Mouse (Mus musculus) olfactory bulb, adult 2 months (tissue): Measurements from ENCODE around the gene Inf2. TPM values are rescaled to one million over a fixed set of nuclear protein-coding genes. Genes with fewer than 3 reads are reported as not detected.

Source experiments
- H3K27ac ChIP-seq: fragments of 200-500 bp; 2 replicates; pipeline ENCODE4 v1.5.1; 2012; ENCODE audit warnings: low read depth, low read length; ENCODE audit not compliant: insufficient read depth
- H3K4me1 ChIP-seq: fragments of 200-500 bp; 2 replicates; pipeline ENCODE4 v1.6.1; 2012; ENCODE audit warnings: low read length; ENCODE audit not compliant: control insufficient read depth, insufficient read depth
- H3K4me3 ChIP-seq: fragments of 200-500 bp; 2 replicates; pipeline ENCODE4 v1.5.1; 2012; ENCODE audit warnings: mild to moderate bottlenecking, low read depth, low read length, moderate library complexity; ENCODE audit not compliant: insufficient read depth
- CTCF ChIP-seq: fragments of 200-500 bp; IDR thresholded peaks from 2 replicates; pipeline ENCODE4 v1.5.1; 2012; ENCODE audit warnings: low read depth, mild to moderate bottlenecking, low read length, moderate library complexity; ENCODE audit not compliant: insufficient read depth
- POLR2A ChIP-seq: fragments of 200-500 bp; IDR thresholded peaks from 2 replicates; pipeline ENCODE4 v1.6.1; 2012; ENCODE audit warnings: mild to moderate bottlenecking, low read depth, low read length, moderate library complexity; ENCODE audit not compliant: insufficient read depth
- WGBS: fragments of 180-500 bp; shearing (Covaris S2); methylation state at CpG from one replicate; pipeline ENCODE4 v1.1.7; 2018; 5-methylcytosine and 5-hydroxymethylcytosine counted together
- polyA plus RNA-seq: library from polyadenylated mRNA; stranded (reverse); fragments of >200 nt; gene quantifications from 2 replicates; pipeline ENCODE4 v1.2.4, GENCODE M21; 2012; ENCODE audit warnings: low replicate concordance; ENCODE audit not compliant: missing spikeins, insufficient read depth, insufficient read length

The Inf2 gene
- polyA plus RNA-seq, 1 experiment = not detected

GRCm38 (mm10) chr12:112653157-112653824 lies 64.7 kb downstream of the Inf2 start:
- WGBS = 44% methylated on average over 7 of the region's 7 CpGs
- H3K4me1 ChIP-seq = peaks cover 12% of the 10 kb centered on the region
- no peak for TF ChIP-seq POLR2A
- 0 out of 2 replicates have a peak, but pooled peaks have one; percentile 18 for TF ChIP-seq CTCF
- H3K4me3 ChIP-seq = no peak overlapping the region
- H3K27ac ChIP-seq = no peak overlapping the region

- WGBS = 91% methylated on average over 5 of the region's 5 CpGs
- Histone ChIP-seq H3K4me1 (peaks cover 4% of the 10 kb centered on the region), H3K4me3 (no peak overlapping the region), H3K27ac (no peak overlapping the region)
- TF ChIP-seq CTCF (no peak), POLR2A (no peak)
These were observed 65.5 kb downstream of the Inf2 start for GRCm38 (mm10) chr12:112654076-112654475.

GRCm38 (mm10) chr12:112658619-112659018 lies 70.0 kb downstream of the Inf2 start:
- no peak overlapping the region for H3K4me3 ChIP-seq
- 79% methylated on average over 7 of the region's 7 CpGs for WGBS
- peaks cover 5% of the 10 kb centered on the region for H3K4me1 ChIP-seq
- TF ChIP-seq CTCF = no peak
- no peak for TF ChIP-seq POLR2A
- no peak overlapping the region for H3K27ac ChIP-seq

GRCm38 (mm10) chr12:112659109-112659508 lies 70.5 kb downstream of the Inf2 start:
- no peak overlapping the region for H3K27ac ChIP-seq
- TF ChIP-seq CTCF (no peak), POLR2A (no peak)
- WGBS = 75% methylated on average over 6 of the region's 6 CpGs
- H3K4me3 ChIP-seq = no peak overlapping the region
- H3K4me1 ChIP-seq = peaks cover 10% of the 10 kb centered on the region

DNA sequence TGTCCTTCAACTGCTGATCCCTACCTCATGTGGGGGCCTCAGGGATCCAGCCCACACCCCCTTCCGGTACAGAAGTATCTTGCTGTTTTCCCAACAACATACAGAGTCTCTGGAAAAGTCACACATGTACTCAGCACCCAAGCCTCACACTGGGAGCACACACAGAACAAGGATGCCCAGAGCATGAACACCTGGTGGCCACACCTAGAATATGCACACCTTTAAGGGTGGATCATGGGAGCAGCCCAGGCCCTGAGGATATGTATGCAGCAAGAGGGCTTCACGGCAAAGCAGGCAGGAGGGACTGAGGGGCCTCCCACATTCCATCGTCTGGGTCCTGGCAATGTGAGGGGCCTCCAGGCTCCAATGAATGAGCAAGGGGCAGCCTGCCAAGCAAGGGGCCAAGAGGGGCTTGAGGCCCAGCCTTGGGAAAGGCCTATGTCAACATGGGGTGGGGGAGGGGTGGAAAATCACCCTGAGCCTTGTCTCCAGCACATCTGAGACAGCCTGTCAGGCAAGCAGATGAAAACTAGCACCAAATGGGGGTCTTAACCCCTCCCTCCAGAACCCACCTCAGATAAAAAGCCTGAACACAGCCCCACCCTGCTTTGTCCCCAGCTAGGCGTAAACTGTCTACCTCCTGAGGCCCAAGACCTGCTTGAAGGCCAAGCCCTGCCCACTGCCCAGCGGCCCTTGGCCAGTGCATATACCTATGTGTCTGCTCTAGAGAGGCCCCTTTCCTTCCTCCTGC lies 72.2 kb downstream of the Inf2 start:
- peaks cover 25% of the 10 kb centered on the region for H3K4me1 ChIP-seq
- H3K27ac ChIP-seq = no peak overlapping the region
- no peak for TF ChIP-seq CTCF
- no peak for TF ChIP-seq POLR2A
- 39% methylated on average over 5 of the region's 5 CpGs for WGBS
- no peak overlapping the region for H3K4me3 ChIP-seq

GRCm38 (mm10) chr12:112661327-112661605 lies 72.7 kb downstream of the Inf2 start:
- no peak overlapping the region for H3K27ac ChIP-seq
- TF ChIP-seq POLR2A (no peak), CTCF (no peak)
- H3K4me1 ChIP-seq = peaks cover 30% of the 10 kb centered on the region
- no peak overlapping the region for H3K4me3 ChIP-seq
- 76% methylated on average over 3 of the region's 3 CpGs for WGBS

GRCm38 (mm10) chr12:112661851-112662250 lies 73.3 kb downstream of the Inf2 start:
- Histone ChIP-seq H3K27ac (no peak overlapping the region), H3K4me3 (no peak overlapping the region), H3K4me1 (peaks cover 36% of the 10 kb centered on the region)
- 79% methylated on average over 9 of the region's 9 CpGs for WGBS
- TF ChIP-seq CTCF (no peak), POLR2A (no peak)

DNA sequence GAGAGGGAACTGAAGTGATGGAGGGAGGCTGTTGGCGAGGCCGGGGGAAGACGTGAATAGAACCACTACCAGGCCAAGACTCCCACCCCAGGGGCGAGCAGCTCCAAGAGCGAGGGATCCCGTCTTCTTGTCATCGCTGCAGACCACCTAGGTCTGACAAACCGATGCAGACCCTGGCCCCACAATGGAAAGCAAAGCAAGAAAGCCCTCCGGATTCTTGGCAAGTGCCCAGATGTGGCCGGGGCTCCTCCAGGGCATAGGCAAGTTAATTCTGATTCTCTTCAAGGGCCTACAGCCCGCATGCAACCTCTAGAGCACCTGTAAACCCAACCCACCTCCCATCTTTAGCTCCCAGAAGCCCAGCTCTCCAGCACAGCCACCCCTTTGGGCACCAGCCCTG lies 74.7 kb downstream of the Inf2 start:
- 57% methylated on average over 11 of the region's 11 CpGs for WGBS
- H3K27ac ChIP-seq = no peak overlapping the region
- no peak for TF ChIP-seq CTCF
- TF ChIP-seq POLR2A = no peak
- H3K4me1 ChIP-seq = peaks cover 48% of the 10 kb centered on the region
- no peak overlapping the region for H3K4me3 ChIP-seq

DNA sequence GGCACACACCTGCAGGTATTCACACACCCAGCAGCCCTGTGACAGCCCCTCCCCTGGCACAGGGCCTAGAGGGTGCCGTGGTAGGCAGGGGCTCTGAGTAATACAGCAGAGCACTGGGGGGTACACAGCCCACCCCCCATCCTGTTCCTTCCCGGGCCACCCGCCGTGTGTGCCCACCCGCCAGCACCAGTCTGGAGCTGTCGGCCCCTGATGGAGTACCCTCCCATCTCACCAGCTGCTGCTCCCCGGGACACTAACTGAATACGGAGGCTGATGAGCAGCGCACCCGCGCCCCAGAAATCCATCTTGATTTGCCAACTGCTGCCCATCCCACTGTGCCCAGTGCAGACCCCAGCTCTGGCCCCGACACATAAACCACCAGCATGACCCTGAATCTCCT lies 75.1 kb downstream of the Inf2 start:
- no peak overlapping the region for H3K27ac ChIP-seq
- TF ChIP-seq CTCF (no peak), POLR2A (no peak)
- H3K4me1 ChIP-seq = peaks cover 52% of the 10 kb centered on the region
- H3K4me3 ChIP-seq = no peak overlapping the region
- 45% methylated on average over 12 of the region's 12 CpGs for WGBS
